Mouse (Mus musculus) heart, embryonic 14.5 days (tissue): ENCODE results near the gene Imp3. TPM values are rescaled to one million over a fixed set of nuclear protein-coding genes. Genes with fewer than 3 reads are reported as not detected.

Source experiments
- ATAC-seq: fragments of 200-750 bp; cut with Nextera tagmentation; 2 replicates; pipeline ENCODE4 v1.8.0; 2017; ENCODE audit warnings: low read depth, moderate TSS enrichment; ENCODE audit not compliant: insufficient number of reproducible peaks, insufficient read depth, low FRiP score
- H3K27ac ChIP-seq, 2 experiments: fragments of 200-500 bp in 1 of 2; fragments of 300-500 bp in 1 of 2; sonication (generic) in 1 of 2; replicated peaks in 1 of 2; 2 replicates each; pipeline ENCODE4 v1.5.1; 2012 to 2014; ENCODE audit warnings: low read depth in 2 of 2, low read length in 2 of 2, control low read depth in 1 of 2, mild to moderate bottlenecking in 1 of 2, mixed read lengths in 1 of 2; ENCODE audit not compliant: control insufficient read depth in 1 of 2, insufficient read depth in 1 of 2
- H3K27me3 ChIP-seq: fragments of 300-500 bp; sonication (generic); 2 replicates; pipeline ENCODE4 v1.6.1; 2014; ENCODE audit warnings: mild to moderate bottlenecking, low read length, control low read depth; ENCODE audit not compliant: control insufficient read depth, insufficient read depth
- H3K36me3 ChIP-seq: fragments of 300-500 bp; sonication (generic); 2 replicates; pipeline ENCODE4 v1.6.1; 2014; ENCODE audit warnings: mild to moderate bottlenecking, control low read depth, low read length, mixed read lengths; ENCODE audit not compliant: control insufficient read depth, insufficient read depth
- H3K4me1 ChIP-seq, 2 experiments: fragments of 200-500 bp in 1 of 2; fragments of 300-500 bp in 1 of 2; sonication (generic) in 1 of 2; 2 replicates each; pipeline ENCODE4 v1.6.1; 2012 to 2014; ENCODE audit warnings: low read length in 2 of 2, control low read depth in 1 of 2, mixed read lengths in 1 of 2; ENCODE audit not compliant: control insufficient read depth in 2 of 2, insufficient read depth in 2 of 2
- H3K4me2 ChIP-seq: fragments of 300-500 bp; sonication (generic); 2 replicates; pipeline ENCODE4 v1.6.1; 2014; ENCODE audit warnings: mild to moderate bottlenecking, low read length
- H3K4me3 ChIP-seq, 2 experiments: fragments of 200-500 bp in 1 of 2; fragments of 300-500 bp in 1 of 2; sonication (generic) in 1 of 2; 2 replicates each; pipeline ENCODE4 v1.5.1; 2012 to 2014; ENCODE audit warnings: low read length in 2 of 2, mild to moderate bottlenecking in 2 of 2, control low read depth in 1 of 2, low read depth in 1 of 2, moderate library complexity in 1 of 2; ENCODE audit not compliant: control insufficient read depth in 1 of 2, insufficient read depth in 1 of 2
- H3K9ac ChIP-seq: fragments of 300-500 bp; sonication (generic); 2 replicates; pipeline ENCODE4 v1.6.1; 2014; ENCODE audit warnings: mild to moderate bottlenecking, low read length
- H3K9me3 ChIP-seq: fragments of 300-500 bp; sonication (generic); 2 replicates; pipeline ENCODE4 v1.6.1; 2016; ENCODE audit warnings: low read length, control low read depth; ENCODE audit not compliant: control insufficient read depth
- WGBS: fragments of 180-500 bp; shearing (Covaris S2); extraction: QIAGEN DNeasy Blood & Tissue Kit; methylation state at CpG from one replicate; pipeline ENCODE4 v1.1.7; 2014; 5-methylcytosine and 5-hydroxymethylcytosine counted together
- polyA plus RNA-seq: library from polyadenylated mRNA; unstranded; fragments of >200 nt; fragmentation: Nextera tagmentation; extraction: Ambion mirVana; gene quantifications from 2 replicates; pipeline ENCODE4 v1.2.1, GENCODE M21; 2014

The Imp3 gene
- polyA plus RNA-seq, 1 experiment from 2014 or later = 70.5 TPM

DNA sequence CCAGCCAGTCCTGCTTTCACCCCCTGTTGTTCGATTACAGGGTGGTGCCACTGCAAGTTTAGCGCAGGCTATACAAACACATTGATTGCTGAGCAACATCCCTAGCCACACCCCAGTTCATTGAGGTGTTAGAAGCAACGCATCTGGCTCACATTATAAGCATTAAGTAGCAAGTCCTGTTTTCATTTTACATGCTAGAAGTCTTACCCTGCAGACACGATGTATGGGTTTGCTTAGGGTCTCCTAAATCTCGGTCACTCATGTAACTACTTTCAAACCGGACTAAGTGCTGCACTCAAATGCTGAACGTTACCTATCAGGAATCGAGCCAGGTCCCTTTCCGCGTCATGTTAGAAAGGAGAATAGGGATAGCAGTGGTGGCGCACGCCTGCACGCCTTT, 12.5 kb downstream of the Imp3 start:
- H3K9ac ChIP-seq = peak overlapping the region; percentile 32
- peaks cover 5 to 11% of the 10 kb centered on the region in 2 experiments; a peak in 3 of 4 replicates for H3K4me1 ChIP-seq
- H3K4me2 ChIP-seq = peak overlapping the region; percentile 78
- WGBS = 22% methylated on average over 13 of the region's 13 CpGs
- no peaks in the 10 kb centered on the region for H3K36me3 ChIP-seq
- no peaks in the 10 kb centered on the region for H3K27me3 ChIP-seq
- H3K27ac ChIP-seq = no peak overlapping the region
- ATAC-seq = no peak
- H3K9me3 ChIP-seq = no peaks in the 10 kb centered on the region
- H3K4me3 ChIP-seq = peak overlapping the region; percentile 30 to 33; a peak in 3 of 4 replicates

DNA sequence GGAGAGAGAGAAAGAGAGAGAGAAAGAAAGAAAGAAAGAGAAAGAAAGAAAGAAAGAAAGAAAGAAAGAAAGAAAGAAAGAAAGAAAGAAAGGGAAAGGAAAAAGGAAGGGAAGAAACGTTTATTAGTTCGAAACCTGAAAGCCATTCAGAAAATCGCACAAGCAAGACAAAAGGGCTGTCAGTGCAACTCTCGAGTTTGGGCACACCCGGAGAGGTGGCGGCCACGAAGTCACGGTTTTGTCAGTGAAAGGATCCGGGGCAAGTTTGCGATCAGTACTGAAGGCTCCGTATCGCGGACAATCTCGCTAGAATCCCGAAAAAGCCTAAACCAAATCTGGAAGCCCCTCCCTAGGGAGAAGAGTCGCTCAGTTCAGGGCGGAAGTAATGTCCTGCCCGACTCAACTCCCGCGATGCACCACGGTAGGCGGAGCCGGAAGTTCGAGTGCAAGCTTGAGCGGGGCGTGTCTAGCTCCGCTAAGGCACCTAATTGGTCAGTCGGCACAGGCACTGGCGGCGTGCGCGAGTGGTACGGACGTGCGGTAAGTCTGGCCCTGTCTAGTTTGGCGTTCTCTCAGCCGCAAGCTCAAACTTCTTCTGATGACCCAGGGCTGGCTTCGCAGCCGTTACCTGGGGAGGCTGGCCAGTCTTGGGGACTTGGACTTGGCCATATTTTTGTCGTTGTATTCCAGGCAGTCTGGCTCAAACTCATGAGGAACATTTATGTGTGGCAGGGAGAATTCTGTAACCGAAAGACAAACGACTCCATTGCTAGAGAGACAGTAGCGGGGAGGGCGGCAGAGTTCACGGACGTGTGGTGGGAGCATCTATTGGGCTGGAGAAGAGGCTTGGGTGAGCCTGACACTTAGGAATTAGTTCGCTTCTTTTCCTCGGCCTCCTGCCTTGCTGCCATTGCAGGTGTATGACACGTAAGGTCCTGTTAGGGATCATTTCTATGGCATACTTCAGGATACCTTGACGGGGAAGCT, 13.4 kb downstream of the Imp3 start, which contains the start of gene Snupn:
TSS of gene Snupn (plus strand) at position 465 of the 987 bp plus-strand sequence.
- peak within 1 kb of the TSS; percentile 94 to 97 for H3K27ac ChIP-seq
- peak within 1 kb of the TSS; percentile 71 to 82 for H3K4me3 ChIP-seq
- H3K4me1 ChIP-seq = peaks cover 5 to 11% of the 10 kb centered on the region in 2 experiments; a peak in 3 of 4 replicates
- H3K9me3 ChIP-seq = no peaks in the 10 kb centered on the region
- peak within 1 kb of the TSS; percentile 89 for H3K9ac ChIP-seq
- peak; percentile 100 for ATAC-seq
- no peaks in the 10 kb centered on the region for H3K36me3 ChIP-seq
- peak within 1 kb of the TSS; percentile 78 for H3K4me2 ChIP-seq
- under 1% methylated on average over 50 of the region's 50 CpGs for WGBS
- H3K27me3 ChIP-seq = no peaks in the 10 kb centered on the region

DNA sequence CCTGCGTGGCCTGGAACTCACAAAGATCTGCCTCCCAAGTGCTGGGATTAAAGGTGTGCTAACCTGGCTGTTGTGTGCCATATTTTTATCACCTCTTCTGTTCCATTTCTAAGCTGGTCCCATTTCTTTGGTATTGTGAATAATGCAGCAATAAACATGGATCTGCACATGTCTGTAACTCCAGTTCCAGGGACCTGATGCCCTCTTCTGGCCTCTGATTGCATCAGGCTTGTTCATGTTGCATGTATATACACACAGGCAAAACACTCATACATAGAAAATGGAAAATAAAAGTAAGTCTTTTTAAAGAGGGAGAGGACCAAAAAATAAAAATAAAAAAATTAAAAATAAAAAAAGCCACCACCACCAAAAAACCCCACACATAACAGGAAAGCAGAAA, 16.3 kb downstream of the Imp3 start:
- H3K4me1 ChIP-seq = peaks cover 5 to 11% of the 10 kb centered on the region in 2 experiments; a peak in 3 of 4 replicates
- no peaks in the 10 kb centered on the region for H3K9me3 ChIP-seq
- no peak overlapping the region for H3K4me2 ChIP-seq
- no peak overlapping the region for H3K27ac ChIP-seq
- WGBS = 100% methylated on average over 1 of the region's 1 CpGs
- H3K9ac ChIP-seq = no peak overlapping the region
- H3K4me3 ChIP-seq = no peak overlapping the region
- H3K36me3 ChIP-seq = peaks cover 8% of the 10 kb centered on the region; the same call in 1 of the 2 replicates
- no peaks in the 10 kb centered on the region for H3K27me3 ChIP-seq
- ATAC-seq = no peak

DNA sequence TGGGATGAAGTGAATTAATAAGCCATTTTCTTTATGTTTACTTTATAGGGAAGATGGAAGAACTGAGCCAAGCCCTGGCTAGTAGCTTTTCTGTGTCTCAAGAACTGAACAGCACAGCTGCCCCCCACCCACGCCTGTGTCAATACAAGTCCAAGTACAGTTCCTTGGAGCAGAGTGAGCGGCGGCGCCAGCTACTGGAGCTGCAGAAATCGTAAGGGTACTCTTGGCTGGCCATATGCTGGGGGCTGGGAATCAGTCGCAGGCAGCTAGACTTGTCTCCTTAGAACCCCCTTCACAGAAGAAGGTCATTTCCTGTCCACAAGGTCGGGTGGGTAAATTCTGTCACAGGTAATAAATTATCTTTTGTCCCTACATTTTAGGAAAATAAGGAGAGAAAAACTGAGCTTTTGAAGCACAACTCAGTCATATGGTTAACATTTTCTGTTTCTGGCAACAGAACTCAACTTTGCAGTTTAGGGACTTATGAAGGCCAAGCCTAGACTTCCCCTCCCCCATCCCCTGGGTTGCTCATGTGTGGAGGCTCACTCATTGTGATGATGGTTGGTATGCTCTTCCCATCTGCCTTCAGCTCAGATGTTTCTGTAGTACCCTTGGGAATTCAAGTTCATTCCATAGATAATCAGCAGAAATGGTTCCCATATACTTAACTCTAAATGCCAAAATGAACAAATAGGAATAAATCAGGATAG, 19.8 kb downstream of the Imp3 start:
- Histone ChIP-seq H3K4me1 (no peaks in the 10 kb centered on the region), H3K27ac (no peak overlapping the region), H3K4me3 (no peak overlapping the region), H3K27me3 (no peaks in the 10 kb centered on the region), H3K9ac (no peak overlapping the region), H3K36me3 (peaks cover 24% of the 10 kb centered on the region; the same call in 1 of the 2 replicates), H3K9me3 (0 out of 2 replicates have a peak, but pooled peaks cover 3% of the 10 kb centered on the region), H3K4me2 (no peak overlapping the region)
- WGBS = 79% methylated on average over 7 of the region's 7 CpGs
- ATAC-seq = no peak

DNA sequence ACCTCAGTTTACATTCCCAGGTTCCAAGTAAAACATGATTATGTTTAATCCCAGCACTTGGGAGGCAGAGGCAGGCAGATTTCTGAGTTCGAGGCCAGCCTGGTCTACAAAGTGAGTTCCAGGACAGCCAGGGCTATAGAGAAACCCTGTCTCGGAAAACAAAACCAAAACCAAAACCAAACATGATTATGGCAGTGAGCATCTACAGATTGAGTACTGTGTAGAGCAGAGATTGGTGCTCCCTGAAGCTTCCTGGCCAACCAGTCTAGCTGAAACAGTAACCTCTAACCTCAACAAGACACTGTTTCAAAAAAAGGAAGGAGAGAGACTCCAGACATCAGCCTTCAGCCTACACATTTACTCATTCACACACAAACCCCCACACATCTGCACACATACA, 21.4 kb downstream of the Imp3 start:
- H3K4me1 ChIP-seq = no peaks in the 10 kb centered on the region
- H3K9me3 ChIP-seq = 0 out of 2 replicates have a peak, but pooled peaks cover 3% of the 10 kb centered on the region
- peaks cover 34% of the 10 kb centered on the region for H3K36me3 ChIP-seq
- ATAC-seq = no peak
- no peak overlapping the region for H3K9ac ChIP-seq
- H3K4me2 ChIP-seq = no peak overlapping the region
- no peak overlapping the region for H3K27ac ChIP-seq
- H3K27me3 ChIP-seq = no peaks in the 10 kb centered on the region
- no peak overlapping the region for H3K4me3 ChIP-seq
- 90% methylated on average over 2 of the region's 2 CpGs for WGBS

DNA sequence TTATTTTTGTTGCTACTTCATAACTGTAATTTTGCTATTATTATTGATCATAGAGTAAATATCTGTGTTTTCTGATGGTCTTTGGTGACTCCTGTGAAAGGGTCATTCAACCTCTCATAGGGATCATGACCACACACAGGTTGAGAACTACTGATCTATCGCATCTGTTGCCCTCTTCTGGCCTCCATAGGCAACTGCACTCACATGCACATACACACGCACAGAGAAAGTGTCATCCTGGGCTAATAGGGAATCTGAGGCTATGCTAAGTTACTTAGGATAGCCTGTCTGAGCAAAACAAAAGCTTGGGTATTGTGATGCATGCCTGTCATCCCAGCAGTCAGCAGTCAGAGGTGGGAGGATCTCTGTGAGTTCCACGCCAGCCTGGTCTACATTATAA, 24.3 kb downstream of the Imp3 start:
- ATAC-seq = no peak
- Histone ChIP-seq H3K4me1 (no peaks in the 10 kb centered on the region), H3K4me3 (no peak overlapping the region), H3K9me3 (0 out of 2 replicates have a peak, but pooled peaks cover 3% of the 10 kb centered on the region), H3K27me3 (no peaks in the 10 kb centered on the region), H3K36me3 (peaks cover 40% of the 10 kb centered on the region), H3K27ac (no peak overlapping the region), H3K4me2 (no peak overlapping the region), H3K9ac (no peak overlapping the region)
- WGBS = 93% methylated on average over 3 of the region's 3 CpGs

DNA sequence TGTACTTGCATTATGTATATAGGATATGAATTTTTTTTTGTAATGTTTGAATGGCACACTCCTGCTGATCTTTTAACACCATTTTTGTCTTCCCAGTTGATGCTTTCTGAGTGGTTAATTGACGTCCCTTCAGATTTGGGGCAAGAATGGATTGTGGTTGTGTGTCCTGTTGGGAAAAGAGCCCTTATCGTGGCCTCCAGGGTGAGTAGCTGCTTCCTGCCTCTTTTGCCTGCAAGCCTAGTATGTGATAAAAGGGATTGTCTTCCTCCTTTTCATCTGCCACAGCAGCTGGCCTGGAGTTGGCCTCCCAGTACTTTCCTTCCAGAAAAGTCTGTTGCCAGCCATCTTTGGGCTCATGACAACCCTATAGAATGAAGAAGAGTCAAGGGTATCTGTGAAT, 32.9 kb downstream of the Imp3 start:
- 58% methylated on average over 2 of the region's 2 CpGs for WGBS
- H3K9ac ChIP-seq = no peak overlapping the region
- H3K9me3 ChIP-seq = no peaks in the 10 kb centered on the region
- no peaks in the 10 kb centered on the region for H3K27me3 ChIP-seq
- no peak overlapping the region for H3K27ac ChIP-seq
- ATAC-seq = no peak
- no peak overlapping the region for H3K4me3 ChIP-seq
- no peaks in the 10 kb centered on the region for H3K4me1 ChIP-seq
- H3K4me2 ChIP-seq = no peak overlapping the region
- peaks cover 13% of the 10 kb centered on the region; the same call in 1 of the 2 replicates for H3K36me3 ChIP-seq
